Mouse (Mus musculus) left cerebral cortex, adult 11 months (tissue): ENCODE data around the gene St3gal5.

Experiments
- DNase-seq: peaks from one replicate; pipeline ENCODE4 v3.0.0; 2022; ENCODE audit warnings: low spot score

The St3gal5 gene

GRCm38 (mm10) chr6:72098021-72098655 lies 746 bp downstream of the St3gal5 start:
- no peak for DNase-seq

DNA sequence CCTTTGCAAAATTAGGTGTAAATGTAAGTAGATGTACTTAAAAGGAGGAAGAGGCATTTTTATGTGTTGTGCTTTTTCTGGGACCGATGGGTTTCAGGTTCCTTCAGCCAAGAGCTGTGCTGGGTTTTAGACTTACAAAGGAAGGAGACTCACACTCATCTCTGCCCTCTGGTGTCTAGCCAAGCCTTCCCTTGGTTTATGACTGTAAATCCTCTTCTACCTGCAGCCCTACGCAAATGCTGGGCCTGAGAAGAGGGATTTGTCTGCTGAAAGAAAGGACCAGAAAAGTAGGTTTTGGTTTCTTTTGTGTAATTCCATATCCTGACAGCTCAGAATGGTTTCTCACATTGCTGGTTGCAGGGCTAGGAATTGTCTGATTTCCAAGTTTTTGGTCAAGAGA lies 1.3 kb downstream of the St3gal5 start:
- no peak for DNase-seq

GRCm38 (mm10) chr6:72099281-72099680 lies 1.9 kb downstream of the St3gal5 start:
- DNase-seq = no peak

GRCm38 (mm10) chr6:72100171-72100570 lies 2.8 kb downstream of the St3gal5 start:
- no peak for DNase-seq

DNA sequence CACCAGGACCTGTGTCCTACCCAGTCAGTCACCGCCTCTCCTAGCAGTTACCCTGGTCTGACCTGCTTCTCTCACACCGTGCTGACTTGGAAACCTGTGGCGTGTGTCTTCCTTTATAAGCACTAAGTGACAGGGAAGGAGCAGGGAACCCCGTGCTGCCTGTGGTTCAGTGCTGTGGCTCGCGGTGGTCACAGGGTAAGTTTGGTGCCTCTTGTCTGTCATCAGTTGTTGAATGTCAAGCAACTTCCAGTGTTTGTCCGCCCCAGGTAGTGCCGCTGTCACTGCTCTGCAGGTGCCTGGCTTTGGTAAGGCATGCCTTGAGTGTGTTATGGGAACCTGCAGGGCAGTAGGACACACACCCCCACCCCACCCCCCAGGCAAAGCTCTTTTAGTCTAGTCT lies 3.5 kb downstream of the St3gal5 start:
- no peak for DNase-seq

- DNase-seq = no peak
Measured at GRCm38 (mm10) chr6:72101386-72101785, 4.0 kb downstream of the St3gal5 start.

DNA sequence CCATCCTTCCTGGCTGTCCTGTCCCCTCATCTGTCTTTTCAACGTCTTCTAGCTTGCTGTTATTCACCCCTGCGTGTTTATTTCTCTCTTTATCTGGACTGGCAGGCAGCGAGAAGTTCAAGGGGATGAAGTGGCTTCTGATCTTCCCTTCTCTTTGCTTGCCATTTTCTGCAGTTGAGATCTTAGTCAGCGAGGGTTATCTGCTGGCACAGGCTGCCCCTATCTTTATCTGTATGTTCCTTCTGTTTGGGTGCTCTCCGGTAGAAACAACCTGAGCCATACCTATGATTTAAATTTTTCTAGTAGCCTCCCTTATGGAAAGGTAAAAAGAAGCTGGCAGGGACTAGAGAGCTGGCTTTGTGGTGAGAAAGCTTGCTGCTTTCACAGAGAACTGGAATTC lies 4.7 kb downstream of the St3gal5 start:
- DNase-seq = no peak

GRCm38 (mm10) chr6:72104534-72104933 lies 7.1 kb downstream of the St3gal5 start:
- no peak for DNase-seq

DNA sequence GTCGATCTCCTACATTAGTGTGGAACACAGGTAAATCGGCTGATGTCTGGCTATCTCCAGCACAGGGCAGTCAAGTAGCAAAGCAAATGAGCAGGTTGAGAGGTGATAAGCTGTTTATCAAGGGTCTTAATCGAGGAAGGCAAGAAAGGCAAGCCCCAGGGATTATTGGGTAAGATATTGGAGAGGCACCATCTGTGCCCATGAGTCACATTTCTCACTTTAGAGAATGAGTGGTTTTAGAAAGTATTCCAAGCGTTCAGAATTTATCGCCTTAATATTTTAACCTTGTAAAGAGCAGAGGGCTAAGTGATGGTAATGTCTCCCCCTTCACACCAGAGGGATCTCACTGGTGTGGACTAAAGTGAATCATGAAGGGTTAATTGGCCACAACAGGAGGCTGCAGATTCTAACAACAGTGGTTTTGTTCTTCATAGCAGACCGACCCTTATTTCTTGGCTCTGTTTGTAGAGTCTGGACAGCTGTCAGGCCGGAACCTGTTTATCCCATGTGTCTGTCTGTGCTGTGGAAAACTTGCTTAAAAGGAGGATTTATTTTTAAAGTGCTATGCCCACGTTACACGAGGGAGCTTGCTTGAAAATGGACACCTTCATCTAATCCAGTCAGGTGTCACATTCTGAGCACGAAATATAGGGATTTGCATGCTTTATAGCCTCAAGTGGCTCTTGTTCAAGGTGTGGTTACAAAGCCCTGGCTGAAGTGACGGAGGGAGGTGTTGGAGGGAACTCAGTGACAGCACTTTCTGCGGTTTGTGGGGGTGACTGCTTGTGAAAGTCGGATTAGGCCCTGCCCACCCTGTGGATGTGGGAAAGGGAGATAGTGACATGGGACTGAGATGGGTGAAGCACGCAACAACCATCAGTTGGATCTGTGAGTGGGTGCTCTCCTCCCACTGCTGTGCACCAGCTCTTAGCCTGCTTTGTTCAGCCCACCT lies 11.8 kb downstream of the St3gal5 start:
- no peak for DNase-seq

DNA sequence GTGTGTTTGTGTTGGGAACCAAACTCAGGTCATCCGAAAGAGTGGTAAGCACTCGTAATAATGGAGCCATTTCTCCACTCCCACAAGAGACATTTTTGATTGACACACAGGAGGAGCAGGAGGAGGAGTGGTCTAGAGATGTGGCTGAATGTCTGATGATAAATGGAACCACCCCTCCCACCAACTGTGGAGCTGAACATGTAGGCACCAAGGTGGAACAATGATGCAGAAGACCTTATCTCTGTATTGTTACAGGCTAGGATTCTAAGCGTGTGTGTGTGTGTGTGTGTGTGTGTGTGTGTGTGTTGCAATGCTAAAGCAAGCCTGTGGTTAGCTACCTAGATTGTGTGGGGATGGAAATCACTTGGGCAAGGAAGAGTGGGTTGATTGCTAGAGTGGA lies 13.2 kb downstream of the St3gal5 start:
- no peak for DNase-seq

GRCm38 (mm10) chr6:72112575-72112974 lies 15.2 kb downstream of the St3gal5 start:
- DNase-seq = no peak

DNA sequence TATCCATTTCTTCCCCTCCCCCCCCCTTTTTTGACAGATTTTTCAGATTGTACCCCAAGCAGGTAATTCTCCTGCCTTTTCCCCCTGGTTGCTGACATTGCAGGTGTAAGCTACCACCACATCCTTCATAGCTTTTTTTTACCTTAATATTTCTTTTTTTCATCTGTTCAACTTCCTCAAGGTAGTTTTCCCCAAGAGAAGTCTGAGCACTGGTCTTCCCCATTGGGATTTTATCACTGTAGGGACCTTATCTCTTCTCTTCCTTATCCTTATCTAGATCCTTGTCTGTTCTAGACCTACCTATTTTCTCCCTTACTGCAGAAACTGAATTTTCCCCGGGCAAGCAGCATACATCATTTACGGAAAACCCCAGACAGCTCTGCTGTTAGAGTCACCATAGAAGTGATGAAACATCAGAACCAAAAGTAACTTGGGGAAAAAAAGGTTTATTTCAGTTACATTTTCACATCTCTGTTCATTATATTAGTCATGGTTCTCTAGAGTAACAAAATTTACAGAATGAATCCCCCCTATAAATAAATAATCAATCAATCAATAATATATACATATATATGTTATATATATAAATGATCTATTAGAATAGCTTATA lies 15.8 kb downstream of the St3gal5 start:
- no peak for DNase-seq

DNA sequence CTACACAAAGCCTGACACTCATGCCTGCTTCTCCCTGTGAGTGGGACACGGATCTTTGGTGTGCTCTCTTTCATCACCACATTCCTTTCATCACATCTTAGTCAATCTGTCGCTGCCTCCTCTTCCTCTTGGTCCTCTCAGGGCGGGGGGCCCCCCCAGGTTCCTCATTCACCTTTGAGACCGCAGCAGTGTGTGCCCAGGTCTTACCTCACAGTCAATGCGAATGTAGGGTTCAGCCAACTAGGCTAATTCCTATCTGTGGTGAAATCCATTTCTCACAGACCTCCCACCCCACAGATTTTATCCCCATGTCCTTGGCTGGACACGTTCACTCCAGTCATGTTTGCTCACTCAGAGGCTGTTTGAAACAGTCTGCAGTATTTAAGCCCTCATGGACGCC lies 17.5 kb downstream of the St3gal5 start:
- no peak for DNase-seq

- DNase-seq = no peak
Measured at GRCm38 (mm10) chr6:72117322-72117968, 20.1 kb downstream of the St3gal5 start.

DNA sequence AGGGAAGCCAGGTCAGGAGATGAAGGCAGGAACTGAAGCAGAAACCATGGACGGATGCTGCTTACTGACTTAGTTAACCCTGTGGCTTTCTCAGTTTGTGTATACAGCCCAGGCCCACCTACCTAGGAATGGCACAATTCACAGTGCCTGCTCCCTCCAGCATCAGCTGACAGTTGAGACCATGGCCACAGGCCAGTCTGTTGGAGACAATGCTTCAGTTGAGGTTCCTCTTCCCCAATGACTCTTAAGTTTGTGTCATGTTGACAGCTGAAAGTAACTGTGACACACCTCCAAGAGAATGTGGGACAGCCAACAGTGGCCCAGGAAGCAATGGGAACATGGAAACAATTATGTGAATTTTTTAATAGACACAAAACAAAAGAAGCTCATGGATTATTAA lies 22.5 kb downstream of the St3gal5 start:
- DNase-seq = no peak

- DNase-seq = no peak
Measured at GRCm38 (mm10) chr6:72121301-72121700, 23.9 kb downstream of the St3gal5 start.

GRCm38 (mm10) chr6:72122515-72122914 lies 25.1 kb downstream of the St3gal5 start:
- DNase-seq = no peak

DNA sequence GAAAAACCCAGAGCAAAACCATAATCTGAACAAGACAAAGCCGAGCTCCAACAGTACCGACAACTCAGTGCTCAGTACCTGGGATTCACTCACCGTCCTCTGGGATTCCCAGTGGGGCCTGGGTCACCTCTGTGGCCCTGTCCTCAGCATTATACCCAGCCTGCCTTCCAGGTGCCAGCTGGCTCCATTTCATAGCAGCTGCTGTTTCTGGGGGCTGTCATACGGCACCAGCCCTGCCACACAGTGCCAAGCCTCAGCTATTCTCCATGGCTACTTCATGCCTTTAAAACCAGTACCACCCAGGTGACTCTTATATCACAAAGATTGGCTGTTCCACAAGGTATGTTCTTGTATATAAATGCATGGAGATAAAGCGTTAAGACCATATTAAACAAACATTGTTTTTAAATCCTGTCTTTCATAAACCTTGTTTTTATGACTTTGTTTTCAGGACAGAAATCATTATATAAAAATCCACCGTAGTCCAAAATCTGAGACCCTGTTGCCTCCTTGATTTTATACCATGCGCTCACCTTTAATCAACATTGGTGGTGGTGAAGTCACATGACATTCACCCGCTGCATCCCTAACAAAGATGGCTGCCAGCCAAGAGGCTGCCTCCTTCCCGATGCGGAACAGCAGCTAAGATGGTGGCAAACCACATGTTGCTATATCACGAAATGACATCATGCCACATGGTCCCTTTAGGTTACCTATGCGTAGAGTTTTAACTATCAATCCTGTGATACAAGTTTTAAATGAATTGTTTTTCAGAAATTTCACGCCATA lies 27.1 kb downstream of the St3gal5 start:
- no peak for DNase-seq

DNA sequence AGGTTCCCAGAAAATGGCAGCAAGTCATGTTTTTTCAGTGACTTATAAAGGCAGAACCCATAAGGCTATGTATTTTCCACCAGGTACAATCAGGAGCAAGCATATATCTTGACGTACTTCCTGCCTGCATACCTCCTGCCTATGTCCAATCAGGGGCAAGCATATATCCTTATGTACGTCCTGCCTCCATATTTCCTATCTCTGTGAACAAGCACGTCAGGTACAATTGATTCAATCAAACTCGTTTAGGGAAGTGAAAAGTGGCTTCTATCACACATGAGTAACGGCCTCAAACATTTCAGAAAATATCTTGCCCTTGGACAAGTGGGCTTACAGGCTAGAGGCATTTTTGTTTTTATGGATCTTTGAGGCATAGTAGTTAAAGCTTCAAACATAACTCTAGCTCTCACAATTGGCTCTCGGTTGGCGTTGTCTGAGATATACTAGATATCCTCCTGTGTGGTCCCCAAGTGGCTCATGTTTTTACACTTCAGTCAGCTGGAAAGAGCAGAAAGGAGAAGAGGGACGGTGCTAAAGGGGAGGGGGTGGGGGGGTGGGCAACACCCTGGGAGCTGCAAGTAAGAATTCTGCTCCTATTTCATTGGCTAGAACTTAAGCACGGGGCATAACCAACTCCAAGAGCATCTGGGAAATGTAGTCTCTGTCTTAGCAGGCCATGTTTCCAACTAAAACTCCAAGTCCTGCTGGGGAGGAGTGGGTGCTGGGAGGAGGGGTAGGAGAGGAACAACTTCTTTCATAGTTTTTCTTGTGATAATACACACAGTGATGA lies 28.9 kb downstream of the St3gal5 start:
- DNase-seq = no peak

DNA sequence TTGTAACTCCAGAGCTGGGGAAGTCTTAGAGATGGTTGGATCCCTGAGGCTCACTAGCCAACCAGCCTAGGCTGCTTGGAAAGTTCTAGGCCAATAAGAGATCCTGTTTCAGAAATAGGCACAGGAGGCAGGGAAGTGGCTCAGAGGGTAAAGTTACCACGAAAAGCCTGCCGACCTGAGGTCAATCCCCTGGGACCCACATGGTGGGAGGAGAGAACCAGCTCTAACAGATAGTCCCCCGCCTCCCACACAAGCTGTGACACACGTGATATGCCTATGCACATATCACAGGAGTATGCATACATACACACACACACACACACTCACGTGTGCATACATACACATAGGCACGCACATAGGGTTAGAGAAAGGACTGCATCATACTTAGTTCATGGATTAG lies 32.7 kb downstream of the St3gal5 start:
- no peak for DNase-seq

DNA sequence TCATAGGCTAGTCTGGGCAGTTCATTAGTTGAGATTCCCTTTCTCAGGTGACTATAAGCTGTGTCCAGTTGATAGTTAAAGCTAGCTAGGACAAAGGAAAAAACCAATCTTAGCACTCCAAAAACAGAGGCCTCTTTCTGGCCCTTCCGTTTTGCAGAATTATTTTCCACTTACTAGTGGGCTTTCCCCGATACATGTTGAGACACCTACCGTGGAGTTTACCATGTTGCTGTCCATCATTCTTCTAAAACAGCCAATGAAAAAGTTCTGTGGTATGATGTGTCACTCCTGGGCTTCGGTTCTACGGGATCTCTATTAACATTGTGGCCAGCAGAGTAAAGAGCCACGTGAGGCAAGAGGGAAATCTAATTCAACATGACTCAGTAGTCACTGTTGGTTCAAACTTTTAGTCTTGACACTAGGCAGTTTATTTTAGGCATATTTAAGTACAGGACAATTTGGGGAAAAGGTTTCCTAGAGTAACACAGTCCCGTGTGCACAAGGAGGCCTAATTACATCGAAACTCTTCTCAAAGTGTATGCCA lies 35.4 kb downstream of the St3gal5 start:
- DNase-seq = no peak
